Mouse (Mus musculus): Measurements from ENCODE around the gene Slc37a2. TPM values are rescaled to one million over a fixed set of nuclear protein-coding genes. Genes with fewer than 3 reads are reported as not detected.

Gene Slc37a2
- total and polyA plus RNA-seq, 3 experiments = 1.1 to 1.4 TPM; not detected in 1

- Histone ChIP-seq H3K4me1 (ENCODE audit: control insufficient read depth in 1 of 2, insufficient read depth in 2 of 2, low read length in 2 of 2) (peaks cover 0 to 3% of the 10 kb centered on the region in 2 experiments; a peak in 2 of 4 replicates), H3K36me3 (ENCODE audit: control insufficient read depth in 1 of 2, insufficient read depth in 2 of 2, low read length in 2 of 2) (no peaks in the 10 kb centered on the region; a peak in 1 of 4 replicates), H3K79me2 (ENCODE audit: control insufficient read depth, insufficient read depth, low read length, poor library complexity) (no peaks in the 10 kb centered on the region), H3K27ac (ENCODE audit: control insufficient read depth, low read depth, low read length) (no peak overlapping the region), H3K9ac (ENCODE audit: control insufficient read depth, low read depth, low read length, poor library complexity, severe bottlenecking) (no peak overlapping the region), H3K27me3 (ENCODE audit: control insufficient read depth in 1 of 2, insufficient read depth in 2 of 2, low read length in 2 of 2) (peaks cover 3 to 8% of the 10 kb centered on the region in 2 experiments), H3K9me3 (replicated peaks; ENCODE audit: insufficient read depth, low read length) (no peaks in the 10 kb centered on the region), H3K4me3 (ENCODE audit: control insufficient read depth in 1 of 2, insufficient read depth in 1 of 2, low read depth in 2 of 2, low read length in 2 of 2) (no peak overlapping the region)
- TF ChIP-seq NRF1 (IDR thresholded peaks at IDR 0.05; ENCODE audit: insufficient read depth, low read depth, low read length, poor library complexity, severe bottlenecking) = no peak
- DNase-seq (ENCODE audit: low read depth, low spot score) = no peak
Measured at GRCm38 (mm10) chr9:37181596-37181995, 73.9 kb downstream of the Slc37a2 start.

GRCm38 (mm10) chr9:37179596-37179995 lies 75.9 kb downstream of the Slc37a2 start:
- no peak overlapping the region for H3K9ac ChIP-seq (ENCODE audit: control insufficient read depth, low read depth, low read length, poor library complexity, severe bottlenecking)
- H3K4me1 ChIP-seq (ENCODE audit: control insufficient read depth in 1 of 2, insufficient read depth in 2 of 2, low read length in 2 of 2) = peaks cover 2 to 12% of the 10 kb centered on the region in 2 experiments
- no peaks in the 10 kb centered on the region for H3K9me3 ChIP-seq (replicated peaks; ENCODE audit: insufficient read depth, low read length)
- no peaks in the 10 kb centered on the region for H3K79me2 ChIP-seq (ENCODE audit: control insufficient read depth, insufficient read depth, low read length, poor library complexity)
- TF ChIP-seq NRF1 (IDR thresholded peaks at IDR 0.05; ENCODE audit: insufficient read depth, low read depth, low read length, poor library complexity, severe bottlenecking) = no peak
- TF ChIP-seq JUND (IDR thresholded peaks at IDR 0.05; ENCODE audit: low read depth, low read length) = no peak
- no peak for TF ChIP-seq MAX (IDR thresholded peaks at IDR 0.05; ENCODE audit: low read length)
- H3K4me3 ChIP-seq (ENCODE audit: control insufficient read depth in 1 of 2, insufficient read depth in 1 of 2, low read depth in 2 of 2, low read length in 2 of 2) = no peak overlapping the region
- H3K27ac ChIP-seq (ENCODE audit: control insufficient read depth, low read depth, low read length) = no peak overlapping the region
- DNase-seq (ENCODE audit: low read depth, low spot score) = no peak
- peaks cover 0 to 3% of the 10 kb centered on the region in 2 experiments; a peak in 2 of 4 replicates for H3K36me3 ChIP-seq (ENCODE audit: control insufficient read depth in 1 of 2, insufficient read depth in 2 of 2, low read length in 2 of 2)
- H3K27me3 ChIP-seq (ENCODE audit: control insufficient read depth in 1 of 2, insufficient read depth in 2 of 2, low read length in 2 of 2) = peaks cover 0 to 6% of the 10 kb centered on the region in 2 experiments; a peak in 3 of 4 replicates

GRCm38 (mm10) chr9:37178911-37179310 lies 76.6 kb downstream of the Slc37a2 start:
- Histone ChIP-seq H3K27me3 (ENCODE audit: control insufficient read depth in 1 of 2, insufficient read depth in 2 of 2, low read length in 2 of 2) (peaks cover 0 to 6% of the 10 kb centered on the region in 2 experiments; a peak in 3 of 4 replicates), H3K9me3 (replicated peaks; ENCODE audit: insufficient read depth, low read length) (no peaks in the 10 kb centered on the region), H3K4me3 (ENCODE audit: control insufficient read depth in 1 of 2, insufficient read depth in 1 of 2, low read depth in 2 of 2, low read length in 2 of 2) (no peak overlapping the region), H3K36me3 (ENCODE audit: control insufficient read depth in 1 of 2, insufficient read depth in 2 of 2, low read length in 2 of 2) (peaks cover 0 to 3% of the 10 kb centered on the region in 2 experiments; a peak in 2 of 4 replicates), H3K4me1 (ENCODE audit: control insufficient read depth in 1 of 2, insufficient read depth in 2 of 2, low read length in 2 of 2) (peaks cover 2 to 12% of the 10 kb centered on the region in 2 experiments), H3K9ac (ENCODE audit: control insufficient read depth, low read depth, low read length, poor library complexity, severe bottlenecking) (no peak overlapping the region), H3K79me2 (ENCODE audit: control insufficient read depth, insufficient read depth, low read length, poor library complexity) (no peaks in the 10 kb centered on the region), H3K27ac (ENCODE audit: control insufficient read depth, low read depth, low read length) (no peak overlapping the region)
- TF ChIP-seq MYB (IDR thresholded peaks at IDR 0.05; ENCODE audit: low read depth, low read length) (no peak), MAX (IDR thresholded peaks at IDR 0.05; ENCODE audit: low read length) (no peak), ELF1 (IDR thresholded peaks at IDR 0.05; ENCODE audit: low read depth, low read length) (no peak), ETS1 (IDR thresholded peaks at IDR 0.05; ENCODE audit: low read depth, low read length) (no peak), JUND (IDR thresholded peaks at IDR 0.05; ENCODE audit: low read depth, low read length) (no peak), MYC (IDR thresholded peaks at IDR 0.05; ENCODE audit: low read depth, low read length) (no peak), POLR2AphosphoS2 (IDR thresholded peaks at IDR 0.05; ENCODE audit: low read length) (no peak)
- no peak for DNase-seq (ENCODE audit: low read depth, low spot score)

Other genes with a start within 250 kb of the Slc37a2 start
- not detected in 2 replicates for gene Pknox2, start 108.3 kb downstream of the Slc37a2 start, total RNA-seq (2012; rRNA removed)
- not detected for gene Pknox2, start 108.3 kb downstream of the Slc37a2 start, polyA plus RNA-seq (2012; ENCODE audit: insufficient read depth in 1 of 2, insufficient read length in 2 of 2, low read depth in 1 of 2, low replicate concordance in 2 of 2, missing spikeins in 1 of 2)
- gene Tmem218, start 47.5 kb downstream of the Slc37a2 start, total RNA-seq (2012; rRNA removed) = 2.7 and 3.4 TPM in 2 replicates
- gene Tmem218, start 47.5 kb downstream of the Slc37a2 start, polyA plus RNA-seq (2012; ENCODE audit: insufficient read depth in 1 of 2, insufficient read length in 2 of 2, low read depth in 1 of 2, low replicate concordance in 2 of 2, missing spikeins in 1 of 2) = 1 to 10 TPM in 1 of 2 experiments, not detected in 1; 4.7 TPM
- gene Ccdc15, start 92.7 kb upstream of the Slc37a2 start, total RNA-seq (2012; rRNA removed) = 3.7 and 4.3 TPM in 2 replicates
- 1 to 10 TPM in 1 of 2 experiments, not detected in 1; 4.0 TPM for gene Ccdc15, start 92.7 kb upstream of the Slc37a2 start, polyA plus RNA-seq (2012; ENCODE audit: insufficient read depth in 1 of 2, insufficient read length in 2 of 2, low read depth in 1 of 2, low replicate concordance in 2 of 2, missing spikeins in 1 of 2)
- gene Hepacam, start 111.6 kb upstream of the Slc37a2 start, total RNA-seq (2012; rRNA removed) = 0.04 TPM in 1 of 2 replicates, not detected in the other
- gene Hepacam, start 111.6 kb upstream of the Slc37a2 start, polyA plus RNA-seq (2012; ENCODE audit: insufficient read depth in 1 of 2, insufficient read length in 2 of 2, low read depth in 1 of 2, low replicate concordance in 2 of 2, missing spikeins in 1 of 2) = under 1 TPM in 1 of 2 experiments, not detected in 1; 0.01 TPM
- gene Robo4, start 146.2 kb upstream of the Slc37a2 start, total RNA-seq (2012; rRNA removed) = not detected in 2 replicates
- not detected for gene Robo4, start 146.2 kb upstream of the Slc37a2 start, polyA plus RNA-seq (2012; ENCODE audit: insufficient read depth in 1 of 2, insufficient read length in 2 of 2, low read depth in 1 of 2, low replicate concordance in 2 of 2, missing spikeins in 1 of 2)
- gene Robo3, start 177.5 kb upstream of the Slc37a2 start, total RNA-seq (2012; rRNA removed) = not detected in 2 replicates
- not detected for gene Robo3, start 177.5 kb upstream of the Slc37a2 start, polyA plus RNA-seq (2012; ENCODE audit: insufficient read depth in 1 of 2, insufficient read length in 2 of 2, low read depth in 1 of 2, low replicate concordance in 2 of 2, missing spikeins in 1 of 2)
- gene Msantd2, start 233.6 kb upstream of the Slc37a2 start, total RNA-seq (2012; rRNA removed) = 15.5 and 16.1 TPM in 2 replicates
- 10 to 100 TPM in 1 of 2 experiments, not detected in 1; 26.2 TPM for gene Msantd2, start 233.6 kb upstream of the Slc37a2 start, polyA plus RNA-seq (2012; ENCODE audit: insufficient read depth in 1 of 2, insufficient read length in 2 of 2, low read depth in 1 of 2, low replicate concordance in 2 of 2, missing spikeins in 1 of 2)